Comparison of ENCODE assay signal across 13 mouse cellular contexts in genomic region chr5:42777120-42777910, GRCm38 (mm10).
DNase-seq lines count a peak whose midpoint lies in the region; TF ChIP-seq lines count a peak whose summit lies in the region.
"Had no signal": no experiment of that assay in that cellular context is flagged by ENCODE, and none has a peak within 500 bp of the region (broad histone marks: within the 10 kb centered on the region; RNA-seq: fewer than 3 reads in every experiment).

No protein-coding gene starts in this region.

- DNase-seq in cerebellum, postnatal 10 days = peak; percentile 12 to 20
- DNase-seq in cerebellum, adult 2 months = no peak
- DNase-seq in right cerebral cortex, adult 18-20 months = peak; percentile 26
- DNase-seq in right cerebral cortex, postnatal 25 days = no peak
- peak; percentile 12 to 20 for DNase-seq in layer of hippocampus, postnatal 36 days
- DNase-seq in telencephalon, adult 2 months (ENCODE audit: low read depth, low spot score) = peak; percentile 33
- no peak for DNase-seq in Muller cell, postnatal 12 days (ENCODE audit: inconsistent ontology term)
- no peak for DNase-seq in urinary bladder, postnatal 10 days (ENCODE audit: low spot score)
- DNase-seq: adrenal gland, adult 8-10 months; lung, postnatal 36 days had no signal

- no peak for TF ChIP-seq POLR2A in cerebellum, adult 2 months (IDR thresholded peaks at IDR 0.05; ENCODE audit: borderline replicate concordance, insufficient read depth, low read length)

- no peaks in the 10 kb centered on the region for H3K4me1 ChIP-seq in cerebellum, adult 2 months (ENCODE audit: control insufficient read depth, insufficient read depth, low read length)
- H3K4me1 ChIP-seq: kidney, embryonic 15.5 days had no signal

- no peak overlapping the region for H3K27ac ChIP-seq in cerebellum, adult 2 months (ENCODE audit: insufficient read depth, low read length)
- H3K27ac ChIP-seq: kidney, embryonic 15.5 days; liver, embryonic 14.5 days had no signal

- no peak for TF ChIP-seq CTCF in cerebellum, adult 2 months (IDR thresholded peaks at IDR 0.05; ENCODE audit: borderline replicate concordance, insufficient read depth, low read depth, low read length)

- H3K4me3 ChIP-seq in cerebellum, adult 2 months (replicated peaks; ENCODE audit: insufficient read depth, low read depth, low read length) = no peak overlapping the region
- H3K4me3 ChIP-seq: erythroblast, embryonic 14.5 days; kidney, embryonic 15.5 days had no signal

- no peaks in the 10 kb centered on the region; the same call in 1 of the 2 replicates for H3K27me3 ChIP-seq in cerebellum, adult 2 months (ENCODE audit: control insufficient read depth, insufficient read depth, low read length)
- H3K27me3 ChIP-seq: kidney, embryonic 15.5 days had no signal

- WGBS in cerebellum, adult 2 months = 34% methylated on average over 8 of the region's 8 CpGs

Comparison
In these comparisons a context has a peak if more than half of its experiments do, and no peak if none do; other contexts are left out.
1. DNase-seq: peak in cerebellum, postnatal 10 days (2 of 2), right cerebral cortex, adult 18-20 months (single experiment), layer of hippocampus, postnatal 36 days (2 of 2) and telencephalon, adult 2 months (single experiment); none in cerebellum, adult 2 months (0 of 2), right cerebral cortex, postnatal 25 days (single experiment), Muller cell, postnatal 12 days (single experiment) and urinary bladder, postnatal 10 days (single experiment).